Mouse (Mus musculus) kidney, postnatal 0 days (tissue): ENCODE measurements around the gene Nap1l1. TPM values are rescaled to one million over a fixed set of nuclear protein-coding genes. Genes with fewer than 3 reads are reported as not detected.

Experiments
- ATAC-seq: fragments of 200-750 bp; cut with Nextera tagmentation; replicated peaks from 2 replicates; pipeline ENCODE4 v1.8.0; 2017; ENCODE audit warnings: low read depth, moderate number of reproducible peaks, moderate TSS enrichment, moderate library complexity; ENCODE audit not compliant: low FRiP score
- DNase-seq: peaks from one replicate; pipeline ENCODE4 v3.0.0-alpha.2; 2016; ENCODE audit warnings: low spot score
- H3K27ac ChIP-seq: fragments of 300-500 bp; sonication (generic); 2 replicates; pipeline ENCODE4 v1.5.1; 2014; ENCODE audit warnings: mild to moderate bottlenecking
- H3K27me3 ChIP-seq: fragments of 300-500 bp; sonication (generic); 2 replicates; pipeline ENCODE4 v1.6.1; 2014; ENCODE audit warnings: low read length, mixed read lengths; ENCODE audit not compliant: insufficient read depth
- H3K36me3 ChIP-seq: fragments of 300-500 bp; sonication (generic); 2 replicates; pipeline ENCODE4 v1.6.1; 2014; ENCODE audit warnings: low read length, mixed read lengths; ENCODE audit not compliant: insufficient read depth
- H3K4me1 ChIP-seq: fragments of 300-500 bp; sonication (generic); replicated peaks from 2 replicates; pipeline ENCODE4 v1.6.1; 2014; ENCODE audit warnings: antibody characterized with exemption, low read length, mixed read lengths; ENCODE audit not compliant: insufficient read depth
- H3K4me2 ChIP-seq: fragments of 300-500 bp; sonication (generic); 2 replicates; pipeline ENCODE4 v1.6.1; 2014; ENCODE audit warnings: mild to moderate bottlenecking, low read length, moderate library complexity, mixed read lengths
- H3K4me3 ChIP-seq: fragments of 300-500 bp; sonication (generic); replicated peaks from 2 replicates; pipeline ENCODE4 v1.5.1; 2014; ENCODE audit warnings: low read depth, low read length
- H3K9ac ChIP-seq: fragments of 300-500 bp; sonication (generic); 2 replicates; pipeline ENCODE4 v1.6.1; 2014; ENCODE audit warnings: low read depth, low read length
- H3K9me3 ChIP-seq: fragments of 300-500 bp; sonication (generic); replicated peaks from 2 replicates; pipeline ENCODE4 v1.6.1; 2016; ENCODE audit warnings: low read length, inconsistent platforms, mixed read lengths
- CTCF ChIP-seq: IDR thresholded peaks from 2 replicates; pipeline ENCODE4 v1.5.1; 2016; ENCODE audit warnings: antibody characterized with exemption, low read depth, mild to moderate bottlenecking, moderate library complexity
- WGBS: fragments of 180-500 bp; shearing (Covaris S2); extraction: QIAGEN DNeasy Blood & Tissue Kit; methylation state at CpG from one replicate; pipeline ENCODE4 v1.1.7; 2014; 5-methylcytosine and 5-hydroxymethylcytosine counted together
- polyA plus RNA-seq: library from polyadenylated mRNA; unstranded; fragments of >200 nt; fragmentation: Nextera tagmentation; extraction: Ambion mirVana; gene quantifications from 2 replicates; pipeline ENCODE4 v1.2.1, GENCODE M21; 2015

Nap1l1 gene
- polyA plus RNA-seq, 1 experiment from 2014 or later: 171 TPM

- no peak for TF ChIP-seq CTCF
- 1% methylated on average over 23 of the region's 23 CpGs for WGBS
- Histone ChIP-seq H3K27me3 (no peaks in the 10 kb centered on the region), H3K4me1 (peaks cover 20% of the 10 kb centered on the region; the same call in 1 of the 2 replicates), H3K27ac (peak overlapping the region; percentile 95), H3K4me3 (peak overlapping the region; percentile 87), H3K9me3 (no peaks in the 10 kb centered on the region), H3K4me2 (peak overlapping the region; percentile 81), H3K9ac (peak overlapping the region; percentile 88), H3K36me3 (no peaks in the 10 kb centered on the region)
- DNase-seq (peak; percentile 62), ATAC-seq (peak; percentile 4)
Observed at GRCm38 (mm10) chr10:111506926-111507459, 34.0 kb downstream of the Nap1l1 start.

GRCm38 (mm10) chr10:111507460-111508211 lies 34.6 kb downstream of the Nap1l1 start:
- peaks cover 20% of the 10 kb centered on the region; the same call in 1 of the 2 replicates for H3K4me1 ChIP-seq
- H3K4me3 ChIP-seq: peak overlapping the region; percentile 87
- H3K36me3 ChIP-seq: no peaks in the 10 kb centered on the region
- ATAC-seq (peak; percentile 11; the same call in 1 of the 2 replicates), DNase-seq (peak; percentile 72)
- H3K9me3 ChIP-seq: no peaks in the 10 kb centered on the region
- peak overlapping the region; percentile 81 for H3K4me2 ChIP-seq
- peak overlapping the region; percentile 95 for H3K27ac ChIP-seq
- peak overlapping the region; percentile 88 for H3K9ac ChIP-seq
- TF ChIP-seq CTCF: peak; percentile 67
- WGBS: 1% methylated on average over 38 of the region's 38 CpGs
- no peaks in the 10 kb centered on the region for H3K27me3 ChIP-seq

GRCm38 (mm10) chr10:111508324-111509080 lies 35.5 kb downstream of the Nap1l1 start:
- Histone ChIP-seq H3K27ac (no peak overlapping the region), H3K4me3 (peak overlapping the region; percentile 87), H3K36me3 (no peaks in the 10 kb centered on the region), H3K9ac (peak overlapping the region; percentile 88; the same call in 1 of the 2 replicates), H3K4me2 (peak overlapping the region; percentile 81), H3K9me3 (no peaks in the 10 kb centered on the region), H3K27me3 (no peaks in the 10 kb centered on the region), H3K4me1 (peaks cover 18% of the 10 kb centered on the region; the same call in 1 of the 2 replicates)
- no peak for ATAC-seq
- TF ChIP-seq CTCF: no peak
- 19% methylated on average over 7 of the region's 7 CpGs for WGBS
- DNase-seq: no peak

GRCm38 (mm10) chr10:111509103-111509784 lies 36.2 kb downstream of the Nap1l1 start:
- WGBS: 27% methylated on average over 8 of the region's 8 CpGs
- H3K27ac ChIP-seq: no peak overlapping the region
- H3K9ac ChIP-seq: no peak overlapping the region
- peak overlapping the region; percentile 81 for H3K4me2 ChIP-seq
- ATAC-seq (no peak), DNase-seq (no peak)
- TF ChIP-seq CTCF: no peak
- peaks cover 13% of the 10 kb centered on the region; the same call in 1 of the 2 replicates for H3K4me1 ChIP-seq
- H3K36me3 ChIP-seq: no peaks in the 10 kb centered on the region
- peak overlapping the region; percentile 87 for H3K4me3 ChIP-seq
- no peaks in the 10 kb centered on the region for H3K27me3 ChIP-seq
- no peaks in the 10 kb centered on the region for H3K9me3 ChIP-seq

- Histone ChIP-seq H3K27ac (no peak overlapping the region), H3K4me3 (no peak overlapping the region), H3K36me3 (no peaks in the 10 kb centered on the region), H3K27me3 (no peaks in the 10 kb centered on the region), H3K9me3 (no peaks in the 10 kb centered on the region), H3K4me1 (peaks cover 13% of the 10 kb centered on the region; the same call in 1 of the 2 replicates), H3K9ac (no peak overlapping the region), H3K4me2 (peak overlapping the region; percentile 81; the same call in 1 of the 2 replicates)
- no peak for TF ChIP-seq CTCF
- no peak for ATAC-seq
- WGBS: 64% methylated on average over 7 of the region's 7 CpGs
- no peak for DNase-seq
Observed at GRCm38 (mm10) chr10:111509981-111510380, 37.0 kb downstream of the Nap1l1 start.
